Mouse (Mus musculus): ENCODE results near the gene Pgpep1l.

Pgpep1l gene

GRCm38 (mm10) chr7:68263346-68264027 lies 546 bp downstream of the Pgpep1l start:
- in situ Hi-C loops (cut with MboI; ENCODE audit: unreplicated experiment in 2 of 2): no loop called here

GRCm38 (mm10) chr7:68262612-68263200 lies 1.3 kb downstream of the Pgpep1l start:
- in situ Hi-C loops (cut with MboI; ENCODE audit: unreplicated experiment in 2 of 2): no loop called here

- in situ Hi-C loops (cut with MboI; ENCODE audit: unreplicated experiment in 2 of 2): no loop called here
Measured at GRCm38 (mm10) chr7:68259523-68260081, 4.4 kb downstream of the Pgpep1l start.

- in situ Hi-C loops (cut with MboI; ENCODE audit: unreplicated experiment in 2 of 2): no loop called here
Measured at GRCm38 (mm10) chr7:68258326-68259150, 5.5 kb downstream of the Pgpep1l start.

GRCm38 (mm10) chr7:68257767-68258166 lies 6.3 kb downstream of the Pgpep1l start:
- in situ Hi-C loops (cut with MboI; ENCODE audit: unreplicated experiment in 2 of 2): no loop called here

GRCm38 (mm10) chr7:68250902-68251301 lies 13.1 kb downstream of the Pgpep1l start:
- in situ Hi-C loops (cut with MboI; ENCODE audit: unreplicated experiment in 2 of 2): no loop called here

GRCm38 (mm10) chr7:68250411-68250810 lies 13.6 kb downstream of the Pgpep1l start:
- in situ Hi-C loops (cut with MboI; ENCODE audit: unreplicated experiment in 2 of 2): no loop called here

- in situ Hi-C loops (cut with MboI; ENCODE audit: unreplicated experiment in 2 of 2): no loop called here
Measured at GRCm38 (mm10) chr7:68246249-68246648, 17.8 kb downstream of the Pgpep1l start.

GRCm38 (mm10) chr7:68245681-68246080 lies 18.4 kb downstream of the Pgpep1l start:
- in situ Hi-C loops (cut with MboI; ENCODE audit: unreplicated experiment in 2 of 2): no loop called here

- in situ Hi-C loops (cut with MboI; ENCODE audit: unreplicated experiment in 2 of 2): no loop called here
Measured at GRCm38 (mm10) chr7:68241205-68241604, 22.8 kb downstream of the Pgpep1l start.

- in situ Hi-C loops (cut with MboI; ENCODE audit: unreplicated experiment in 2 of 2): no loop called here
Measured at GRCm38 (mm10) chr7:68239220-68239827, 24.7 kb downstream of the Pgpep1l start.

- in situ Hi-C loops (cut with MboI; ENCODE audit: unreplicated experiment in 2 of 2): no loop called here
Measured at GRCm38 (mm10) chr7:68236817-68237216, 27.2 kb downstream of the Pgpep1l start.

- in situ Hi-C loops (cut with MboI; ENCODE audit: unreplicated experiment in 2 of 2): no loop called here
Measured at GRCm38 (mm10) chr7:68233619-68234223, 30.3 kb downstream of the Pgpep1l start.

GRCm38 (mm10) chr7:68232521-68232920 lies 31.5 kb downstream of the Pgpep1l start:
- in situ Hi-C loops (cut with MboI; ENCODE audit: unreplicated experiment in 2 of 2): no loop called here

- in situ Hi-C loops (cut with MboI; ENCODE audit: unreplicated experiment in 2 of 2): no loop called here
Measured at GRCm38 (mm10) chr7:68230831-68231230, 33.2 kb downstream of the Pgpep1l start.

GRCm38 (mm10) chr7:68228491-68228890 lies 35.5 kb downstream of the Pgpep1l start:
- in situ Hi-C loops (cut with MboI; ENCODE audit: unreplicated experiment in 2 of 2): no loop called here

- in situ Hi-C loops (cut with MboI; ENCODE audit: unreplicated experiment in 2 of 2): no loop called here
Measured at GRCm38 (mm10) chr7:68227621-68228020, 36.4 kb downstream of the Pgpep1l start.

- in situ Hi-C loops (cut with MboI; ENCODE audit: unreplicated experiment in 2 of 2): no loop called here
Measured at GRCm38 (mm10) chr7:68227021-68227420, 37.0 kb downstream of the Pgpep1l start.

- in situ Hi-C loops (cut with MboI; ENCODE audit: unreplicated experiment in 2 of 2): no loop called here
Measured at GRCm38 (mm10) chr7:68225427-68226054, 38.5 kb downstream of the Pgpep1l start.

- in situ Hi-C loops (cut with MboI; ENCODE audit: unreplicated experiment in 2 of 2): no loop called here
Measured at GRCm38 (mm10) chr7:68224006-68224405, 40.0 kb downstream of the Pgpep1l start.
